Mouse (Mus musculus): ENCODE results near the gene Tbc1d10c. TPM values are rescaled to one million over a fixed set of nuclear protein-coding genes. Genes with fewer than 3 reads are reported as not detected.
"Not testable (repeated sequence)": the region's sequence is repeated elsewhere in the genome, so short reads cannot be mapped to it uniquely, and the experiment has no call there.

Tbc1d10c gene
- polyA plus RNA-seq, 1 experiment: 9.1 TPM

GRCm38 (mm10) chr19:4136463-4136862, 54.6 kb downstream of the Tbc1d10c start:
- H3K27ac ChIP-seq (ENCODE audit: insufficient read depth, low read depth, low read length): no peak overlapping the region
- no peaks in the 10 kb centered on the region for H3K27me3 ChIP-seq (replicated peaks; ENCODE audit: control insufficient read depth, insufficient read depth, low read length)
- WGBS: 83% methylated on average over 5 of the region's 5 CpGs
- TF ChIP-seq POLR2A (IDR thresholded peaks at IDR 0.05; ENCODE audit: low read depth, low read length): no peak
- no peaks in the 10 kb centered on the region for H3K36me3 ChIP-seq (ENCODE audit: control insufficient read depth, insufficient read depth, low read length)
- H3K4me3 ChIP-seq (ENCODE audit: insufficient read depth, low read depth, low read length): no peak overlapping the region
- no peak for DNase-seq
- H3K4me1 ChIP-seq (ENCODE audit: control insufficient read depth, insufficient read depth, low read length): no peaks in the 10 kb centered on the region

- 19% methylated on average over 8 of the region's 8 CpGs for WGBS
- not testable (repeated sequence) for H3K36me3 ChIP-seq (ENCODE audit: control insufficient read depth, insufficient read depth, low read length); H3K4me3 ChIP-seq (ENCODE audit: insufficient read depth, low read depth, low read length); DNase-seq; H3K27ac ChIP-seq (ENCODE audit: insufficient read depth, low read depth, low read length); H3K27me3 ChIP-seq (replicated peaks; ENCODE audit: control insufficient read depth, insufficient read depth, low read length); H3K4me1 ChIP-seq (ENCODE audit: control insufficient read depth, insufficient read depth, low read length)
- TF ChIP-seq CTCF (conservative IDR thresholded peaks at IDR 0.05; ENCODE audit: insufficient read depth, insufficient read length, low read depth, low read length): peak; percentile 48
Observed at GRCm38 (mm10) chr19:4135963-4136345, 55.1 kb downstream of the Tbc1d10c start.

GRCm38 (mm10) chr19:4135229-4135962, 55.7 kb downstream of the Tbc1d10c start:
- H3K4me1 ChIP-seq (ENCODE audit: control insufficient read depth, insufficient read depth, low read length); H3K36me3 ChIP-seq (ENCODE audit: control insufficient read depth, insufficient read depth, low read length); H3K4me3 ChIP-seq (ENCODE audit: insufficient read depth, low read depth, low read length); H3K27me3 ChIP-seq (replicated peaks; ENCODE audit: control insufficient read depth, insufficient read depth, low read length); DNase-seq; H3K27ac ChIP-seq (ENCODE audit: insufficient read depth, low read depth, low read length): not testable (repeated sequence)
- 86% methylated on average over 6 of the region's 6 CpGs for WGBS

- WGBS: 74% methylated on average over 4 of the region's 4 CpGs
Observed at GRCm38 (mm10) chr19:4134354-4134753, 56.7 kb downstream of the Tbc1d10c start.

More at GRCm38 (mm10) chr19:4134354-4134753, 56.7 kb downstream of the Tbc1d10c start:
- no peak for DNase-seq
- Histone ChIP-seq H3K36me3 (ENCODE audit: control insufficient read depth, insufficient read depth, low read length) (no peaks in the 10 kb centered on the region), H3K27me3 (replicated peaks; ENCODE audit: control insufficient read depth, insufficient read depth, low read length) (no peaks in the 10 kb centered on the region), H3K4me1 (ENCODE audit: control insufficient read depth, insufficient read depth, low read length) (no peaks in the 10 kb centered on the region), H3K27ac (ENCODE audit: insufficient read depth, low read depth, low read length) (no peak overlapping the region), H3K4me3 (ENCODE audit: insufficient read depth, low read depth, low read length) (no peak overlapping the region)
- no peak for TF ChIP-seq POLR2A (IDR thresholded peaks at IDR 0.05; ENCODE audit: low read depth, low read length)
- no peak for TF ChIP-seq CTCF (conservative IDR thresholded peaks at IDR 0.05; ENCODE audit: insufficient read depth, insufficient read length, low read depth, low read length)

Other genes with a start within 250 kb of the Tbc1d10c start
- 4.7 and 9.2 TPM in 2 replicates for gene Aldh3b3, start 232.6 kb downstream of the Tbc1d10c start, polyA plus RNA-seq (2012; rRNA removed)
- gene Aldh3b2, start 219.0 kb downstream of the Tbc1d10c start, polyA plus RNA-seq (2012; rRNA removed): 2.6 and 3.9 TPM in 2 replicates
- 1,670 and 2,218 TPM in 2 replicates for gene Acy3, start 204.7 kb downstream of the Tbc1d10c start, polyA plus RNA-seq (2012; rRNA removed)
- gene Tbx10, start 198.5 kb downstream of the Tbc1d10c start, polyA plus RNA-seq (2012; rRNA removed): 0.31 and 0.75 TPM in 2 replicates
- gene Nudt8, start 190.7 kb downstream of the Tbc1d10c start, polyA plus RNA-seq (2012; rRNA removed): 19.9 and 20.9 TPM in 2 replicates
- 1.2 and 1.7 TPM in 2 replicates for gene Gm49405, start 190.7 kb downstream of the Tbc1d10c start, polyA plus RNA-seq (2012; rRNA removed)
- 5.1 and 5.5 TPM in 2 replicates for gene Doc2g, start 188.0 kb downstream of the Tbc1d10c start, polyA plus RNA-seq (2012; rRNA removed)
- gene Ndufv1, start 178.5 kb downstream of the Tbc1d10c start, polyA plus RNA-seq (2012; rRNA removed): 471 and 532 TPM in 2 replicates
- gene Gstp1, start 153.3 kb downstream of the Tbc1d10c start, polyA plus RNA-seq (2012; rRNA removed): 686 and 745 TPM in 2 replicates
- gene Gstp2, start 145.3 kb downstream of the Tbc1d10c start, polyA plus RNA-seq (2012; rRNA removed): 11.5 and 36.0 TPM in 2 replicates
- gene Gstp3, start 131.7 kb downstream of the Tbc1d10c start, polyA plus RNA-seq (2012; rRNA removed): 0.72 and 2.3 TPM in 2 replicates
- 0.66 and 0.92 TPM in 2 replicates for gene Cabp2, start 109.7 kb downstream of the Tbc1d10c start, polyA plus RNA-seq (2012; rRNA removed)
- gene Cdk2ap2, start 94.1 kb downstream of the Tbc1d10c start, polyA plus RNA-seq (2012; rRNA removed): 134 and 138 TPM in 2 replicates
- 41.6 and 46.3 TPM in 2 replicates for gene Pitpnm1, start 91.3 kb downstream of the Tbc1d10c start, polyA plus RNA-seq (2012; rRNA removed)
- gene Aip, start 65.4 kb downstream of the Tbc1d10c start, polyA plus RNA-seq (2012; rRNA removed): 80.5 and 96.2 TPM in 2 replicates
- gene Gpr152, start 51.5 kb downstream of the Tbc1d10c start, polyA plus RNA-seq (2012; rRNA removed): 0.03 and 0.05 TPM in 2 replicates
- 0.12 and 0.20 TPM in 2 replicates for gene Cabp4, start 47.3 kb downstream of the Tbc1d10c start, polyA plus RNA-seq (2012; rRNA removed)
- gene Coro1b, start 42.7 kb downstream of the Tbc1d10c start, polyA plus RNA-seq (2012; rRNA removed): 176 and 181 TPM in 2 replicates
- gene Ptprcap, start 37.7 kb downstream of the Tbc1d10c start, polyA plus RNA-seq (2012; rRNA removed): 4.7 and 20.0 TPM in 2 replicates
- gene Rps6kb2, start 27.9 kb downstream of the Tbc1d10c start, polyA plus RNA-seq (2012; rRNA removed): 41.0 and 41.8 TPM in 2 replicates
- gene Carns1, start 15.8 kb downstream of the Tbc1d10c start, polyA plus RNA-seq (2012; rRNA removed): 3.8 and 4.0 TPM in 2 replicates
- gene Ppp1ca, start 781 bp upstream of the Tbc1d10c start, polyA plus RNA-seq (2012; rRNA removed): 484 and 509 TPM in 2 replicates
- gene Rad9a, start 10.4 kb upstream of the Tbc1d10c start, polyA plus RNA-seq (2012; rRNA removed): 18.4 and 19.2 TPM in 2 replicates
- 13.6 TPM in 2 replicates for gene Clcf1, start 23.0 kb upstream of the Tbc1d10c start, polyA plus RNA-seq (2012; rRNA removed)
- gene AC109138.7, start 23.1 kb upstream of the Tbc1d10c start, polyA plus RNA-seq (2012; rRNA removed): 3.4 TPM in 1 of 2 replicates, not detected in the other
- gene Pold4, start 40.6 kb upstream of the Tbc1d10c start, polyA plus RNA-seq (2012; rRNA removed): 96.1 and 99.8 TPM in 2 replicates
- 39.0 and 61.4 TPM in 2 replicates for gene Ssh3, start 77.9 kb upstream of the Tbc1d10c start, polyA plus RNA-seq (2012; rRNA removed)
- 4.2 and 5.1 TPM in 2 replicates for gene Ankrd13d, start 91.9 kb upstream of the Tbc1d10c start, polyA plus RNA-seq (2012; rRNA removed)
- 56.7 and 60.3 TPM in 2 replicates for gene Grk2, start 114.9 kb upstream of the Tbc1d10c start, polyA plus RNA-seq (2012; rRNA removed)
- 74.3 and 89.5 TPM in 2 replicates for gene Kdm2a, start 207.0 kb upstream of the Tbc1d10c start, polyA plus RNA-seq (2012; rRNA removed)
- gene Rhod, start 248.1 kb upstream of the Tbc1d10c start, polyA plus RNA-seq (2012; rRNA removed): 35.1 and 35.6 TPM in 2 replicates

Data from kidney, adult 2 months (tissue).